In genomic region chr5:77122254-77123192, GRCm38 (mm10) we compare ENCODE assay signal across 8 mouse cellular contexts. TPM values are rescaled to one million over a fixed set of nuclear protein-coding genes. Genes with fewer than 3 reads are reported as not detected.
DNase-seq lines count a peak whose midpoint lies in the region; ATAC-seq and TF ChIP-seq lines count a peak whose summit lies in the region.

No protein-coding gene starts in this region.

- H3K27me3 ChIP-seq in hindbrain, embryonic 10.5 days (ENCODE audit: insufficient read depth, poor library complexity, severe bottlenecking): peaks cover 49% of the 10 kb centered on the region
- no peaks in the 10 kb centered on the region for H3K27me3 ChIP-seq in lung, embryonic 16.5 days (ENCODE audit: control insufficient read depth, insufficient read depth, low read depth, low read length)
- H3K27me3 ChIP-seq in stomach, embryonic 14.5 days (ENCODE audit: control insufficient read depth, insufficient read depth, low read length): no peaks in the 10 kb centered on the region

- H3K9me3 ChIP-seq in hindbrain, embryonic 10.5 days: no peaks in the 10 kb centered on the region
- H3K9me3 ChIP-seq in lung, embryonic 16.5 days (ENCODE audit: control insufficient read depth, low read length): no peaks in the 10 kb centered on the region
- no peaks in the 10 kb centered on the region for H3K9me3 ChIP-seq in stomach, embryonic 14.5 days (ENCODE audit: control insufficient read depth, low read depth, low read length)

- TF ChIP-seq CTCF in gastrocnemius, adult 2 months (IDR thresholded peaks at IDR 0.05): no peak

- H3K27ac ChIP-seq in gastrocnemius, adult 2 months: peak overlapping the region; percentile 64
- H3K27ac ChIP-seq in hindbrain, embryonic 10.5 days: peak overlapping the region; percentile 54
- peak overlapping the region; percentile 7 for H3K27ac ChIP-seq in lung, embryonic 16.5 days (ENCODE audit: low read length)
- peak overlapping the region; percentile 21; the same call in 1 of the 2 replicates for H3K27ac ChIP-seq in stomach, embryonic 14.5 days (ENCODE audit: low read length)

- peaks cover 23% of the 10 kb centered on the region for H3K4me1 ChIP-seq in hindbrain, embryonic 10.5 days (replicated peaks)
- H3K4me1 ChIP-seq in lung, embryonic 16.5 days (replicated peaks; ENCODE audit: control insufficient read depth, insufficient read depth, low read length): peaks cover 33% of the 10 kb centered on the region
- H3K4me1 ChIP-seq in stomach, embryonic 14.5 days (ENCODE audit: control insufficient read depth, insufficient read depth, low read length): peaks cover 8% of the 10 kb centered on the region; the same call in 1 of the 2 replicates

- intact Hi-C loops in gastrocnemius, adult 2 months (cut with DNase I): no loop called here

- no peak for DNase-seq in gastrocnemius, adult 2 months
- DNase-seq in gastrocnemius, adult 18-20 months (ENCODE audit: low spot score): no peak
- peak; percentile 62 for DNase-seq in embryo, embryonic 10.5 days (ENCODE audit: low spot score)
- DNase-seq in hindbrain, embryonic 10.5 days (ENCODE audit: low spot score): peak; percentile 27
- DNase-seq in adrenal gland, postnatal 36 days: no peak
- no peak for DNase-seq in thymus, adult 18-20 months

- H3K4me2 ChIP-seq in lung, embryonic 16.5 days (ENCODE audit: low read depth, low read length): no peak overlapping the region
- no peak overlapping the region; the same call in 1 of the 2 replicates for H3K4me2 ChIP-seq in stomach, embryonic 14.5 days (replicated peaks; ENCODE audit: low read depth, low read length)

- no peak overlapping the region for H3K9ac ChIP-seq in lung, embryonic 16.5 days (ENCODE audit: low read length)
- H3K9ac ChIP-seq in stomach, embryonic 14.5 days (replicated peaks; ENCODE audit: low read depth, low read length): no peak overlapping the region

- peak; percentile 59 for ATAC-seq in lung, embryonic 16.5 days (ENCODE audit: low read depth)
- no peak; the same call in 1 of the 2 replicates for ATAC-seq in stomach, embryonic 14.5 days (ENCODE audit: insufficient number of reproducible peaks, insufficient read depth, low FRiP score, low read depth)

- no peaks in the 10 kb centered on the region for H3K36me3 ChIP-seq in hindbrain, embryonic 10.5 days
- no peaks in the 10 kb centered on the region for H3K36me3 ChIP-seq in lung, embryonic 16.5 days (ENCODE audit: control insufficient read depth, insufficient read depth, low read length)
- no peaks in the 10 kb centered on the region for H3K36me3 ChIP-seq in stomach, embryonic 14.5 days (ENCODE audit: control insufficient read depth, insufficient read depth, low read length)

- 7% methylated on average over 20 of the region's 20 CpGs for WGBS in hindbrain, embryonic 10.5 days
- WGBS in lung, embryonic 16.5 days: 25% methylated on average over 20 of the region's 20 CpGs
- WGBS in stomach, embryonic 14.5 days: 23% methylated on average over 20 of the region's 20 CpGs

- H3K4me3 ChIP-seq in gastrocnemius, adult 2 months: peak overlapping the region; percentile 21; the same call in 1 of the 2 replicates
- peak overlapping the region; percentile 23 for H3K4me3 ChIP-seq in hindbrain, embryonic 10.5 days
- no peak overlapping the region for H3K4me3 ChIP-seq in lung, embryonic 16.5 days (ENCODE audit: low read length)
- no peak overlapping the region for H3K4me3 ChIP-seq in stomach, embryonic 14.5 days (ENCODE audit: low read depth, low read length)

RNA-seq across cellular contexts. Expression of gene Hopx, which starts 7.6 kb away (rescaled TPM):
- 1 to 10 TPM; 2.2 to 5.4 TPM for total RNA-seq in gastrocnemius, adult 2 months (2021)
- 1 to 10 TPM; 2.6 to 3.3 TPM for total RNA-seq in gastrocnemius, adult 18-20 months (2021)
- polyA plus RNA-seq in hindbrain, embryonic 10.5 days (2016; fragmentation: Nextera tagmentation; extraction: Ambion mirVana): 0.20 and 0.34 TPM in 2 replicates
- 13.6 and 18.1 TPM in 2 replicates for polyA plus RNA-seq in lung, embryonic 16.5 days (2015; fragmentation: Nextera tagmentation; extraction: Ambion mirVana)
- 0.84 and 1.2 TPM in 2 replicates for polyA plus RNA-seq in stomach, embryonic 14.5 days (2014; fragmentation: Nextera tagmentation; extraction: Ambion mirVana)
- total RNA-seq in adrenal gland, postnatal 36 days (2021): 1 to 10 TPM; 1.7 to 2.6 TPM

Comparison
In these comparisons a context has a peak if more than half of its experiments do, and no peak if none do; other contexts are left out.
1. DNase-seq: peak in embryo, embryonic 10.5 days (single experiment) and hindbrain, embryonic 10.5 days (single experiment); none in gastrocnemius, adult 2 months (single experiment), gastrocnemius, adult 18-20 months (single experiment), adrenal gland, postnatal 36 days (0 of 2) and thymus, adult 18-20 months (0 of 2).
2. H3K27ac ChIP-seq: peak in every context shown above with its lines; median percentile 64 in gastrocnemius, adult 2 months; 54 in hindbrain, embryonic 10.5 days; 21 in stomach, embryonic 14.5 days; 7 in lung, embryonic 16.5 days.
3. H3K4me3 ChIP-seq: peak in gastrocnemius, adult 2 months (single experiment) and hindbrain, embryonic 10.5 days (single experiment); none in lung, embryonic 16.5 days (single experiment) and stomach, embryonic 14.5 days (single experiment).